Comparison of ENCODE assay signal across 27 mouse cellular contexts in the genomic region with DNA sequence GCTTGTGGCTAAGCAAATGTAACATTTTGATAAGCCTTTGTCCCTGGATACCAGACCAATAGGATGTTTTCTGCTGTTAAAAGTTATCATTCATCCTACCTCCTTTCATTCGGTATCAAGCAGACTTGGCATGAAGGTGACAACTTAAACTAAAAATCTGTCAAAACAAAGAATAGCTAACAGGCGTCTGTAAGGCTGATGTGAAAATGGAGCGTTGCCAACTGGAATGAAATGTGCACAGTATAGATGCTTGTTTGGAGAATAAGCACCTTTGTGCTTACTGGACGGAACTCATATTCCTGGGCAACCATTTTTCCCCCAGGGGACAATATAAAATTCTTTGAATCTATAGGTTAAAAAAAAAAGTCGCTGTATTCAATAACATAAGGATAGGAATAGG.
"Had no signal": no experiment of that assay in that cellular context is flagged by ENCODE, and none has a peak within 500 bp of the region (broad histone marks: within the 10 kb centered on the region; RNA-seq: fewer than 3 reads in every experiment).

No protein-coding gene starts in this region.

- ATAC-seq: hindbrain, embryonic 16.5 days; inflammation-experienced regulatory T-cells, adult 6 months; intestine, embryonic 15.5 days; intestine, postnatal 0 days; liver, embryonic 12.5 days had no signal

- H3K36me3 ChIP-seq: heart, embryonic 10.5 days; heart, embryonic 12.5 days; hindbrain, embryonic 10.5 days; hindbrain, embryonic 12.5 days; intestine, embryonic 15.5 days; limb, embryonic 13.5 days; limb, embryonic 15.5 days; liver, embryonic 12.5 days had no signal

- H3K4me1 ChIP-seq: heart, embryonic 10.5 days; heart, embryonic 12.5 days; hindbrain, embryonic 10.5 days; hindbrain, embryonic 12.5 days; intestine, embryonic 15.5 days; limb, embryonic 13.5 days; limb, embryonic 15.5 days; liver, embryonic 12.5 days had no signal

- H3K9ac ChIP-seq: heart, embryonic 12.5 days; hindbrain, embryonic 12.5 days; hindbrain, embryonic 14.5 days; intestine, embryonic 15.5 days; limb, embryonic 13.5 days; limb, embryonic 15.5 days; liver, embryonic 12.5 days; liver, embryonic 14.5 days had no signal

- H3K4me2 ChIP-seq: heart, embryonic 12.5 days; hindbrain, embryonic 12.5 days; hindbrain, embryonic 14.5 days; intestine, embryonic 15.5 days; limb, embryonic 13.5 days; limb, embryonic 15.5 days; liver, embryonic 12.5 days had no signal

- H3K4me3 ChIP-seq: gastrocnemius, adult 2 months; heart, embryonic 10.5 days; heart, embryonic 12.5 days; hindbrain, embryonic 10.5 days; hindbrain, embryonic 12.5 days; intestine, embryonic 15.5 days; layer of hippocampus, adult 2 months; left cerebral cortex, adult 2 months; limb, embryonic 13.5 days; limb, embryonic 15.5 days; liver, embryonic 12.5 days had no signal

- H3K27me3 ChIP-seq: heart, embryonic 12.5 days; hindbrain, embryonic 12.5 days; intestine, embryonic 15.5 days; limb, embryonic 13.5 days; limb, embryonic 15.5 days; liver, embryonic 12.5 days had no signal

- H3K27ac ChIP-seq: gastrocnemius, adult 2 months; heart, embryonic 10.5 days; hindbrain, embryonic 10.5 days; hindbrain, embryonic 12.5 days; hindbrain, embryonic 14.5 days; intestine, embryonic 15.5 days; layer of hippocampus, adult 2 months; left cerebral cortex, adult 2 months; limb, embryonic 13.5 days; limb, embryonic 15.5 days; liver, embryonic 12.5 days; liver, embryonic 14.5 days had no signal

- DNase-seq: gastrocnemius, adult 2 months; gastrocnemius, postnatal 10 days; gastrocnemius, postnatal 25 days; heart, adult 18-20 months; heart, postnatal 10 days; heart, postnatal 4 days; kidney, adult 18-20 months; kidney, adult 8-10 months; kidney, postnatal 10 days; kidney, postnatal 25 days; kidney, postnatal 4 days; left cerebral cortex, postnatal 4 days had no signal

- H3K9me3 ChIP-seq: heart, embryonic 10.5 days; heart, embryonic 12.5 days; hindbrain, embryonic 10.5 days; hindbrain, embryonic 12.5 days; intestine, embryonic 15.5 days; limb, embryonic 13.5 days; limb, embryonic 15.5 days; liver, embryonic 12.5 days had no signal
